Mouse (Mus musculus): ENCODE results near the gene Mknk2.

DNA sequence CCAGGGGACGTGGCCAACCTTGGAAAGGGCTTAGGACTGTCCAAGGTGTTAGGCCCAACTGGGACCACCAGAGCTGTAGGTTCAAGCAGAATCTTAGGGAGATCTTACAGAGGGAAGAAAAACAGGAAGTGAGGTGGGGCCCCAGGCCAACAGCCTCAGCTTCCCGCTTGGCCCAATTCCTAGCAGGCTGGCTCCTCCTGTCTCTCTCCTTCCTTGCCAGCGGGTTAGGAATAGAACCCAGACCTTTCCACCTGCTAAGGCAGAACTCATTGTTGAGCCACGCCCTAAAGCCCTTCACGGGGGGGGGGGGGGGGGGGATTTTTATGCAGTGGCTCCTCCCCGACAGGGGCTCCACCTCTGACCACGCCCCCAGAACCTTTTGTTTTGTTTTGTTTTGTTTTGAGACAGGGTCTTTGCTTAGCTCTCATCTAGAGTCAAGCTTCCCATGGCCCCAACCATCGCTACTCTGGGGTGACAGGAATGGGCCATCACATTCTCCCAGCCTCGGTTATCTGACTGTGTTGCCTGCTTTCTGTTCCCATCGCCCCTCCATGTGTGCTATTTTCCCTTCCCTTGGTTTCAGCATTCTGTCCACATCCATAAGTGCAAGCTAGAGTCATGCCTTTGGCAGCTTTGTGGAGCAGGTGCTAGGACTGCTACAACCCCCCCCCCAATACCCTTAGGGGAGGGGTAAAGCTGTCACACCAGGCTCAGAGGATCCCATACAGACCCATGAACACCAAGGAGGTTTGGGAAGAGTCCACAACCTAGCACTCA, 877 bp upstream of the Mknk2 start:
- TF ChIP-seq CHD2 (IDR thresholded peaks at IDR 0.05; ENCODE audit: low read length): no peak
- peak; percentile 22; the same call in 1 of the 2 replicates for TF ChIP-seq MXI1 (IDR thresholded peaks at IDR 0.05; ENCODE audit: low read depth, low read length)
- TF ChIP-seq ZNF384 (IDR thresholded peaks at IDR 0.05; ENCODE audit: low read depth, low read length): no peak
- no peak for TF ChIP-seq POLR2A (IDR thresholded peaks at IDR 0.05; ENCODE audit: control insufficient read depth in 1 of 2, insufficient read depth in 1 of 2, low read depth in 1 of 2, low read length in 2 of 2, poor library complexity in 1 of 2)
- TF ChIP-seq KAT2A (conservative IDR thresholded peaks at IDR 0.05; ENCODE audit: low read depth, low read length): no peak
- TF ChIP-seq NRF1 (IDR thresholded peaks at IDR 0.05; ENCODE audit: insufficient read depth, low read depth, low read length, poor library complexity, severe bottlenecking): no peak
- TF ChIP-seq NELFE (IDR thresholded peaks at IDR 0.05; ENCODE audit: low read depth, low read length): no peak; the same call in 1 of the 2 replicates
- TF ChIP-seq ZC3H11A (IDR thresholded peaks at IDR 0.05; ENCODE audit: low read depth, low read length): no peak
- no peak for TF ChIP-seq CTCF (IDR thresholded peaks at IDR 0.05 in 2 of 3, conservative IDR thresholded peaks at IDR 0.05 in 1 of 3; ENCODE audit: control insufficient read depth in 1 of 3, insufficient read depth in 1 of 3, low read depth in 2 of 3, low read length in 3 of 3, poor library complexity in 1 of 3, severe bottlenecking in 1 of 3)
- peak; percentile 37; the same call in 1 of the 2 replicates for TF ChIP-seq RCOR1 (IDR thresholded peaks at IDR 0.05; ENCODE audit: low read depth, low read length)

Data from MEL (cell line).